Mouse (Mus musculus): ENCODE data around the gene Utrn.

Utrn gene

DNA sequence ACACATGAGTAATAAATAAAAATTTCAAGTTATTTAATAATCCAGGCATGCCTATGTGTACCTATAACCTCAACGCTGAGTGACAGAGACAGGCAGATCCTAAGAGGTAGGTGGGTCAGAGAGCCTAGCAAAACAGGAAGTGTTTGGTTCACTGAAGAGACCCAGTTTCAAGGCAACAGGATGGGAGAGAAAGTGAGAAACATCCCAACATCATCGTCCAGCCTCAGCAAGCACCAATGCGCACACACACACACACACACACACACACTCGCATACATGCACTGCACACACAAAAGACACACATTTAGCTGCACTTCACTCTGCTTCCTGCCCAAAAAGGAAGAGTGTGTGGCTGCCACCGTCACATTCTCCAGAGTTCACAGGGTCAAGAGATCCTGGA, 27.7 kb downstream of the Utrn start:
- in situ Hi-C loops (cut with MboI; ENCODE audit: low sequenced_read_pairs): no loop called here

DNA sequence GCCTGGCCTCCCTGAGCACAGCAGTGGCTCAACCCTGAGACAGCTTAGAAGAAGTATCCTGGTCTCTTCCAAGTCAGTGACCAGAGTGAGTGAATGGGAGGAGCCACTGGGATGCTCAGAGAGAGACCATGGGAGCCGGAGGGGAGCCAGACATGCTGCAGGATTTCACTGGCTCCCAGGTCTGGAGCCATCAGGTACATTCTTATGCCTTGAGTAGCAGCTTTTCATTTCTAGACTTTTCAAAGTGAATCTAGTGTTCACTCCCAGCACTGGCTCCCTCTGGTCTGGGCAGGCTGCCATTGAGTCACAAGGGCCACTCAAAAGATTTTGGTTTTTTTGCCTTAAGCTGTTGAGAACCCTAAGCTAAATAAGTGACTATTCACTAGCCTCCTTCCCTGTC, 31.5 kb downstream of the Utrn start:
- in situ Hi-C loops (cut with MboI; ENCODE audit: low sequenced_read_pairs): no loop called here

DNA sequence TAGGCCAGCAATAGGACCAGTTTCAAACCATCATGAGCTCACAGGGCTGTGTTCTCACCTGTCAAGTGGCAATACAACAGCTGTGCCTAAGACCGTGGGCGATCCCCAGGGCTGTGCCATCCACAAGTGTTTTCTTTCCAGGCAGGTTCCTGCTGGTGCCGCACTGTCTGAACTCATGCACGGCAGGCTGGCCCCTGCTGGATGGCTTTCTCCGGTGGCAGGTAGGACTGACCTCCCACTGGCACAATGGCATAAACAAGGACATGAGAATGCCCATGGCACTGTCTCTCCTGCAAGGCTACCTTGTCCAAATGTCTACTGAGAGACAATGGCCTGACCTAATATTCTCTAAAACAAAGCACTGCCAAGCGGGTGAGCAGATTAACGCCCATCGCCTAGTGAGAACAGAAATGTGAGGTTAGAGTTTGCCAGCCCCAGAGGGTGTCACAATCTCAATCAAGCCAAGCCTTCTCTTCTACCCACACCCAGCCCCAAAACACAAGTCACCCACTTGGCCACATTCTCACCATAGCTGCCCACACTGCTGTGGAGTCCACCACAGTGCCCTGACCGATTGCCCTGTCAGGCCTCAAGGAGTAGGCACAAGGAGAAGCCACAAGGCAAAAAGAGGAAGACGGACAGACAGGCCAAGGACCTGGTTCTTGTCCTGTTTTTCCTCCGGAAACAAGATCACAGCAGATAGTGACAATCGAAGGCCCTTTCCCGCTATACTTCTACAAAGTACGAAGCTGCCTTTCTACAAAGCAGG, 32.9 kb downstream of the Utrn start:
- in situ Hi-C loops (cut with MboI; ENCODE audit: low sequenced_read_pairs): no loop called here

DNA sequence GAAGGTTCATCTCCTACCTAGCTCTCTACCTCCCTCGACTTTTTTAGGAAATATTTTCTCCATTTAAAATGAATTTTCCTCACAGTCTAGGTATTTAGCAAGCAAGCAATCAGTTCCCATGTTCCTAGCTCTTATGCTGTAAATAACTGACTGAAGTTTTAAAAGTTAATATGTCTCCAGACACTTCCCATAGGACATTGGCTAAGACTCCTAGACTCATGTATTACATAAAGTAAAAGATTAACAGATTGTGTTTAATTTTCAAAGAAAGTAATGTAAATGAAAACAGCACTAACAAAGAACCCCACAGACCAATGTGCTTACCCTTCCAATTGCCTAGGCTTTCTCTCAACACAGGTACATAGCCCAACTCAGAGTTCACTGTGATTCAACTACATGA, 35.0 kb downstream of the Utrn start:
- in situ Hi-C loops (cut with MboI; ENCODE audit: low sequenced_read_pairs): no loop called here

DNA sequence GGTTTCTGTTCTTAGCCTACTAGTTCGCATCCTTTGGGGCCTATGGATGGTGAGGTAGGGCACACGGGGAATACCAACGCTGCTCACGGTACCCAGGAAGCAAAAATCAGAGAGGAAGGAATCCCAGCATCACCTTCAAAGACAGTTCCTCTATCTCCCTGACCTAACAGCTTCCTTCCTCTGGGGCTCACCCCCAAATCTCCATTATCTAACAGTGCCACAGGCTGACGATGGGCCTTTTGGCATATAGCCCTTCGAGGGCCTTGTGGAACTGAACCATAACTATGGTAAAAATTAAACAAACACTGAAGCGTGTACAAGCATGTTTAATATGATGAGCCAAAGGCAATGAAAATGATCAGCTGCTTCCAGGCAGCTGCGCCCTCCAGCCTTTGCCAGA, 37.0 kb downstream of the Utrn start:
- in situ Hi-C loops (cut with MboI; ENCODE audit: low sequenced_read_pairs): no loop called here

DNA sequence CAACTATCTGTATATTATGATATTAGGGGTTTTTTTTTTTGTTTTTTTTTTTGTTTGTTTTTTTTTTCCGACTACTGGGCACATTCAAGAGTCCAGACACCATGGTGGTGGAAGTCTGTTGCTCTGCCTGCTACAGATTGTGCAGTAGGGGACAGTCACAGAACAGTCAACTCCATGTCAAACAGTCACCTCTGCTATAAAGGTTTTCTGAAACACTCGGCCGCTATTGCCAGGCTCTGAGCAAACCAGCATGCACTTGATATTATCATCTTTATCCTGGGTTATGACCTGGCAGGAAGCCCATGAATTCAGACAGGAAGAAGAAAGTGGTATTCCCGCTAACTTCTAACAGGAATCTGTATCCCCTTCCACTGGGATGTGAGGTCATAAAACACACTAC, 41.4 kb downstream of the Utrn start:
- in situ Hi-C loops (cut with MboI; ENCODE audit: low sequenced_read_pairs): no loop called here

DNA sequence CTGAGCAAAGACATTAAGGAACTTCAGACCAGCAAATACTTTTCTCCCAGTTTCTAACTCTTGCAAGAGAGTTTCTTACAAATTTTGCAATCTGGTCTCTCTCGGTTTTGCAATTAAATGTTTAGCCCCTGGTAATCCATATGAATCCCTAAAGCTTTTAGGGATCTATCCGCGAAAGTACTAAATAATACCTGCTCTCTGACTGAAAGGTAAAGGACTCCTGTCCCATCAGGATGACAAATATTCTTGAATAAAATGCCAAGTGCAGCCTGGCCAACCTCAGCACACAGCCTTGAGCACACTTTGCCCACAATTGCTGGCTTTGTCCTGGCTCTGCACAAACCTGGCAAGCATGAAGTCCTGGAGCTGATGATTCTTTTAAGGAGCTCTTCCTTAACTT, 41.9 kb downstream of the Utrn start:
- in situ Hi-C loops (cut with MboI; ENCODE audit: low sequenced_read_pairs): no loop called here

DNA sequence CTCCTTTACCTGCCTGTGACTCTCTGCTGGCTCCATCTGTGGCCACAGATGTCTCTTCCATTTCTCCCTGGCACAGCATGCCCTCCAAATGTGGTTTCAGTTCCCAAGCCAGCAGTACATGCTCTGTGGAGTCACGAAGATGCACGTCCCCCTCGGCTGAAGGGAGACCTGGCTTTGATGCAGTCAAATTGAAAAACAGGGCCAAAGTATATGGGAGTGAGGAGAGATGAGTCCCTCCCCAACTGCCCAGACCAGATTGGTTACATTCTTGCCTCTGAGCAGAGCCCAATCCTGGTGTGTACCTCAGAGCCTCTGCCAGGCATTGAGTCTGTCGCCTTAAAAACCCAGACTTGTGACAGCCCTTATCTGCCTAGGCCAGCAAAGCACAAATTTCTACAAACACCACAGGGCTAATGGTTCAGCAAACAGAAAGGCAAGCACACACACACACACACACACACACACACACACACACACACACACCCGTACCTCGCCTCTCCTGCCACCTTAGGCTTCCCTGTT, 42.3 kb downstream of the Utrn start:
- in situ Hi-C loops (cut with MboI; ENCODE audit: low sequenced_read_pairs): no loop called here

DNA sequence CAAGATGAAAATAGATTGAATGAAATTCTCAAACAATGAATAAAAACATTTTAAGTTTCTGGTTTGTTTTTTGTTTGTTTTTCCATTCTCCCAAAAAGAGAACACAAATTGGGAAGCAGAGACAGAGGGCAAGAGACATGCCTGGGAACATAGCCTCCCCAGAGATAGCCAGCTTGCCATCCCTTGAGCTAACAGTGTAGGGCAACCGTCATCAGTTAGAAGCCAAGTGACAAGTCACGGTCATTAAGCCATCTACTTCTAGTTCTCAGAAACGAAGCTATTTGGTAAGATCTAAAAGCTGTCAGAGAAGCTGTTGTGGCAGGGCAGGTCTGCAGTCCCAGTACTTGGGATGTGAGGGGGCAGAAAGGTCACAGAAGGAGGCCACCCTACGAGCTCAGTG, 44.8 kb downstream of the Utrn start:
- in situ Hi-C loops (cut with MboI; ENCODE audit: low sequenced_read_pairs): no loop called here

DNA sequence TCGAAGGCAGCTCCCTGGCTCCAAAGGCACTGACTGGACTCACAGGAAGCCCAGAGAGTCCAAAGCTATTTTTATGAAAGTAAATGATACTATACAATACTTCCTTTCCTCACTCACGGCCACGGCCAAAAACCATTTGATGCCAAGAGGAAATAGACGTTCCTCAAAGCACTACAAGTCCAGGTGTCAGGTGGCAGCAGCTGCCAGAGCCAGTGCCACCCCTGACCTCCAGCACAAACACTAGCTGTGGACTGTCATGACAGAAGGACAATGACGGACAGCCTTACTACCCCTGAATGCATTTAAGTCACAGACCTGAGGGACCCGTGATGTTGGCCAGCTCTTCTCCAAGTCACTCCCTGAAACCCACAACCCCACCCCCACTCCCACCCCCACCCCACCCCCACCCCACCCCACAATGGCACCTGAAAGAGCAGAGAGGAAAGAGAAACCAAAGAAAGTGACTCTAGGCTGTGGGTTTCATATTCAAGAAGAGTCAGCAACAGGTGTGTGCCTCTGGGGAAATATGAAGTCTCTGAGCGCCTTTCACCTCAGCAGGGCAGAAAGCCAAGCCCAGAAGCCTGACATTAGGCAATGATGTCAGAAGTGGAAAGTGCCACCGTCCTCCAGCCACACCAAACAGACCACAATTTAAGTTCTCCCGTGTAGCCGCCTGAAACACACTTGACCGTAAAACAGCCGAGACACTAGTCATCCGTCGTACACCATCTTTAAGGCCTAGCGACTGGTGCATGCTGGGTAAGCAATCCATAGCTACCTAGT, 45.5 kb downstream of the Utrn start:
- in situ Hi-C loops (cut with MboI; ENCODE audit: low sequenced_read_pairs): no loop called here

DNA sequence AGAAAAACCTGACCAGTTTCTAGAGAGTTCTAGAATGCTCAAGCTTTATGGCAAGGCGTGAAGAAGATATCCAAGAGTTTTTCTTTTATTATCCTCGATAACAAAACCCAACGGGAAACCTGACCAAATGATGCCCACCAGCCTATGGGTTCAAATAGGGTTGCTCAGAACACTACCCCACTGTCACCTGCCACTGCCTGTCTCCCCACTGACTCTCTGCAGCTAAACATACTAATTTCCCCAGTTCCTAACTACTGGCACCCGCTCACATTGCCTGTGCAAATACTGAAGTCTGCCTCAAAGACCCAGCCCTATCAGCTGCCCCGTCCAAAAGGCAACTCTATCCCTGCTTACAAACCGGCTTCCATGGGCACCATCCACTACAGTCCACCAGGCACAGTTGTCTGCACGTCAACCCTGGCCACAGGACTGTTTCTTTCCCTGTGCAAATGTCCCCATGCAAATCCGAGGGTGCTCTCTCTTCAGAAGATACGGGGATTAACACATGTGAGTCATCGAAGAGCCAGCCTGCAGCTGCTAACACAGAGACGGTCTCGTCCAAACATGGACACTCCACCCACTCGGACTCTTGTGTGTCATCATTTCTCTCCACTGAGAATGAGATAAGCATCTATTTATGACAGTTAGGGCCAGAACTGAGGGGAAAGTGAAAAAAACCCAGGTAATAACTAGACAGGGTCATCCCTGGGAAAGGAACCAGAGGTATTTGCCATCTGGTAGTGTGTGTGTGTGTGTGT, 48.0 kb downstream of the Utrn start:
- in situ Hi-C loops (cut with MboI; ENCODE audit: low sequenced_read_pairs): no loop called here

DNA sequence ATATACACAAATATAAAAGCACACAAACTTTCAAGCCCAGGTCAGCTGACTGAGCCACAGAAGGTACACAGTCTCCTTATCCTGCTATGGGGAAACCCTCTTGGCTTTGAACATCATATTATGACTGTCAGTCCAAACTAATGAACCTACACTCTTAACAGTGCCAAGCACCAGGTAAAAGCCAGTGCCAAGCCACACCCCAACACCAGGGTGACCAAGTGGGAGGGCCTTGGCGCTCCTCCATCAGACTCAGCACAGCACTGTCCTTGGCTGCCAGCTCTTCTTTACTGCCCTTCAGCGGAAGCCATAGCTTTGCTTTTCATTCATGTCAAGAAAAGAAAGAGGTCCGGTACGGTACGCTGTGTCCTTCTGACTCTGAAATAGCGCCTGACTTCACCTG, 51.8 kb downstream of the Utrn start:
- in situ Hi-C loops (cut with MboI; ENCODE audit: low sequenced_read_pairs): no loop called here

GRCm38 (mm10) chr10:12816530-12816929, 52.6 kb downstream of the Utrn start:
- in situ Hi-C loops (cut with MboI; ENCODE audit: low sequenced_read_pairs): no loop called here

DNA sequence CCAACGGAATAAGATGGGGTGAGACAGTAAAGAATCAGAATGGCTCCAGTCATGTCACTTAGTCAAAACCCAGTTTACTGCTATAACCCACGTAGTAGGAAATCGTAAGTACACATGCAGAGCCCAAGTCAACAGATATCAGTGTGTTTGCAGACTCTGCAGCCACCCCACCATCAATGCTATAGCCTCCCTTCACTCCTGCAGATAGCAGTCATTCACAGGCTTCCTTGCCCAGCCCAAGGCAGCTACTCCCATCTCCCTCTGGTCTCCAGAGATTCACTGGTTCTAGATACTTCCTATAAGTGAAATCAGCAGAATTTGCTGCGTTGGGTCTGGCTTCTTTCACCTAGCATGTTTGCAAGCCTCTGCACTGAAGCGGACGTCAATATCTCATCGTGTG, 54.8 kb downstream of the Utrn start:
- in situ Hi-C loops (cut with MboI; ENCODE audit: low sequenced_read_pairs): no loop called here

DNA sequence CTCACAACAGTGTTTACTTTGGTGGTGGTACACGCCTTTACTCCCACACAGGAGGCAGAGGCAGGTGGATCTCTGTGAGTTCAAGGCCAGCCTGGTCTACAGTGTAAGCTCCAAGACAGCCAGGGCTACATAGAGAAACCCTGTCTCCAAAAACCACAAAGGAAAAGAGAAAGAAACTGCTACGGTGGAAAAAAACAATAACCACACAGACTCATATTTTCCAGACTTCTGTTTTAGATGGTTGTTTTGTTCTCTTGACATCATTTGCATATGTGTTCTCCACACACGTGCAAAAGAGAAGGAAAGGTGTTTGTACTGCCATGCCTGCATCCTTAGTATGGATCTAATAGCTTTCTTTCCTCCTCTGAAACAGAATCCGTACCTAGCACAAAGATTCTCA, 55.3 kb downstream of the Utrn start:
- in situ Hi-C loops (cut with MboI; ENCODE audit: low sequenced_read_pairs): no loop called here

- in situ Hi-C loops (cut with MboI; ENCODE audit: low sequenced_read_pairs): no loop called here
Observed at GRCm38 (mm10) chr10:12813211-12813811, 55.9 kb downstream of the Utrn start.

- in situ Hi-C loops (cut with MboI; ENCODE audit: low sequenced_read_pairs): no loop called here
Observed at GRCm38 (mm10) chr10:12812680-12813079, 56.5 kb downstream of the Utrn start.

GRCm38 (mm10) chr10:12810816-12811215, 58.3 kb downstream of the Utrn start:
- in situ Hi-C loops (cut with MboI; ENCODE audit: low sequenced_read_pairs): no loop called here

- in situ Hi-C loops (cut with MboI; ENCODE audit: low sequenced_read_pairs): no loop called here
Observed at GRCm38 (mm10) chr10:12809702-12810101, 59.5 kb downstream of the Utrn start.

GRCm38 (mm10) chr10:12808467-12808866, 60.7 kb downstream of the Utrn start:
- in situ Hi-C loops (cut with MboI; ENCODE audit: low sequenced_read_pairs): no loop called here

DNA sequence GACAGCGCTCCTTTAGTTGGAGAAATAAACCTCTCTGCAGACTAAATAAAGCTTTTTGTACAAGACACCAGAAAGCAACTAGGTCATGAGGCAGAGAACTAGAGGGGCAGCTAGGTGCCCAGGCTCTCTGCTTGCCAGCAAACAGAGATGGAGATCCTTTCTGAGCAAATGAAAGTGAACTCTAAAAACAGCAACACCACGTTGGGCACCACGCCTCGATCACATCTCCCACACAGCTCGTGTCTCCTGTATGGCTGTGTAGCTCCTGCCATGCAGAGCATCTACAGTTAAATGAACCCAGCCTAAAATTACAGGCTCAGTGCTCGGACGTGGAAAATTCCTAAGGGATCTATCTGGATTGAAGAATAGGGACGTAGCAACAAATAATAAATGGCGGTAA, 61.5 kb downstream of the Utrn start:
- in situ Hi-C loops (cut with MboI; ENCODE audit: low sequenced_read_pairs): no loop called here
